Mouse (Mus musculus) layer of hippocampus, adult 11-12 months (tissue): ENCODE data around the gene Adgre5.

Source experiments
- DNase-seq: peaks from one replicate; pipeline ENCODE4 v3.0.0; 2022; ENCODE audit warnings: low spot score

Adgre5 gene

GRCm38 (mm10) chr8:83684517-83684916, 56.6 kb downstream of the Adgre5 start:
- no peak for DNase-seq

GRCm38 (mm10) chr8:83681099-83681498, 60.0 kb downstream of the Adgre5 start:
- DNase-seq, result no peak

DNA sequence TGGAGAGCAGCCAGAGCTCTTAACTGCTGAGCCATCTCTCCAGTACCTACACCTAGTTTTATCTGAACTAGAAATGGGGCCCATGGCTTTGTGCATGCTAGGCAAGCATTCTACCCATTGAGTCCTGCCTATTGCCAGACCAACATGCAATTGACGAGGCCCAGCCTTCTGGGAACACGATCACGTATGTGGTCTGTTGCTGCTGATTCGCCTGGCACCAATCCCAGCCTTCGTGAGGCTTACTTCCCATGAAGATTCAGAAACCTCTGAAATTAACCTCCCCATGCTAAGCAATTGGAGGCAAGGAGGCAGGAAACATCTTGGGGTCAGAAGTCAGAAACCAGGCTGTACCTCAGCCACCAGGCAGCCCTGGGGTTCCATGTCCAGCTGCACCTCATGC, 60.5 kb downstream of the Adgre5 start:
- DNase-seq, result no peak

GRCm38 (mm10) chr8:83679866-83680265, 61.3 kb downstream of the Adgre5 start:
- DNase-seq, result no peak

DNA sequence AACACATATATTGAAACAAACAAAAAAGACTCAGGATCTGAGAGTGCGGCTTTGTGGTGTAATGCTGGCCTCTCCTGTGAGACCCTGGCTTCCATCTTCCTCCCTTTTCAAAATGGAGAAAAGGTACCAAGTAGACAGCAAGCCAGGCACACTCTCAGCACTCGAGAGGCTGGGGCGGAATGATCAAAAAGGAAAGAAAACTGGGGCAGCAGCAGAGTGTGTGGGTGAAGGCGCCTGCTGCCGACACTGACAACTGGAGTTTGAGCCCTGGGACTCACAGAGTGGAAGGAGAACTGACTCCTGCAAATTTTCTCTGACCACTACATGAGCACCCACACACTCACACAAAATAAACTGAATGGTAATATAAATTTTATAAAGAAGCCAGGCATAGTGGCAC, 66.6 kb downstream of the Adgre5 start:
- DNase-seq, result no peak
